Mouse (Mus musculus): ENCODE data around the gene Nutf2-ps1. TPM values are rescaled to one million over a fixed set of nuclear protein-coding genes. Genes with fewer than 3 reads are reported as not detected.
A peak's percentile ranks its signal among the peaks of the same experiment; 100 is the strongest.

Nutf2-ps1 gene
- total RNA-seq, 1 experiment: 48.2 TPM

GRCm38 (mm10) chr19:53571501-53572428 lies 17.1 kb downstream of the Nutf2-ps1 start:
- Histone ChIP-seq H3K9ac (ENCODE audit: insufficient read depth, low read depth, low read length, poor library complexity, severe bottlenecking) (no peak overlapping the region), H3K4me3 (ENCODE audit: insufficient read depth in 1 of 2, low read depth in 1 of 2, low read length in 2 of 2, poor library complexity in 1 of 2, severe bottlenecking in 1 of 2) (no peak overlapping the region), H3K4me1 (ENCODE audit: control insufficient read depth in 2 of 2, insufficient read depth in 2 of 2, low read length in 2 of 2, poor library complexity in 1 of 2) (peaks cover 2 to 23% of the 10 kb centered on the region in 2 experiments; a peak in 3 of 4 replicates), H3K36me3 (ENCODE audit: control insufficient read depth, insufficient read depth, low read length, poor library complexity, severe bottlenecking) (no peaks in the 10 kb centered on the region), H3K27ac (ENCODE audit: insufficient read depth, low read depth, low read length, poor library complexity, severe bottlenecking) (no peak overlapping the region), H3K9me3 (ENCODE audit: control insufficient read depth, insufficient read depth, low read depth, low read length) (no peaks in the 10 kb centered on the region)
- TF ChIP-seq CHD2 (IDR thresholded peaks at IDR 0.05; ENCODE audit: low read depth, low read length) (no peak), MAFK (IDR thresholded peaks at IDR 0.05; ENCODE audit: insufficient read depth, low read depth, low read length) (no peak), ZC3H11A (IDR thresholded peaks at IDR 0.05; ENCODE audit: borderline replicate concordance, low read depth, low read length) (no peak), HCFC1 (IDR thresholded peaks at IDR 0.05; ENCODE audit: borderline replicate concordance, insufficient read depth, low read length) (no peak), ZNF384 (IDR thresholded peaks at IDR 0.05; ENCODE audit: low read depth, low read length) (no peak)
- DNase-seq (ENCODE audit: low read depth, low spot score): no peak
- in situ Hi-C loops (cut with MboI; ENCODE audit: low sequenced_read_pairs in 2 of 2, unreplicated experiment in 2 of 2): loop anchor here (10.0 kb wide), 2 partner anchors 167 to 177 kb away; partner anchors contain the start of gene Smndc1 (in 1 of the 2)

GRCm38 (mm10) chr19:53571056-53571455 lies 17.8 kb downstream of the Nutf2-ps1 start:
- Histone ChIP-seq H3K27ac (ENCODE audit: insufficient read depth, low read depth, low read length, poor library complexity, severe bottlenecking) (no peak overlapping the region), H3K4me1 (ENCODE audit: control insufficient read depth in 2 of 2, insufficient read depth in 2 of 2, low read length in 2 of 2, poor library complexity in 1 of 2) (peaks cover 2 to 23% of the 10 kb centered on the region in 2 experiments; a peak in 3 of 4 replicates), H3K9me3 (ENCODE audit: control insufficient read depth, insufficient read depth, low read depth, low read length) (no peaks in the 10 kb centered on the region), H3K9ac (ENCODE audit: insufficient read depth, low read depth, low read length, poor library complexity, severe bottlenecking) (no peak overlapping the region), H3K4me3 (ENCODE audit: insufficient read depth in 1 of 2, low read depth in 1 of 2, low read length in 2 of 2, poor library complexity in 1 of 2, severe bottlenecking in 1 of 2) (no peak overlapping the region), H3K36me3 (ENCODE audit: control insufficient read depth, insufficient read depth, low read length, poor library complexity, severe bottlenecking) (no peaks in the 10 kb centered on the region)
- in situ Hi-C loops (cut with MboI; ENCODE audit: low sequenced_read_pairs in 2 of 2, unreplicated experiment in 2 of 2): loop anchor here (10.0 kb wide), 2 partner anchors 166 to 176 kb away; partner anchors contain the start of gene Smndc1 (in 1 of the 2)
- no peak for TF ChIP-seq ZNF384 (IDR thresholded peaks at IDR 0.05; ENCODE audit: low read depth, low read length)
- TF ChIP-seq MAFK (IDR thresholded peaks at IDR 0.05; ENCODE audit: insufficient read depth, low read depth, low read length): no peak
- TF ChIP-seq CHD2 (IDR thresholded peaks at IDR 0.05; ENCODE audit: low read depth, low read length): no peak
- no peak for TF ChIP-seq ZC3H11A (IDR thresholded peaks at IDR 0.05; ENCODE audit: borderline replicate concordance, low read depth, low read length)
- no peak for TF ChIP-seq HCFC1 (IDR thresholded peaks at IDR 0.05; ENCODE audit: borderline replicate concordance, insufficient read depth, low read length)
- no peak for DNase-seq (ENCODE audit: low read depth, low spot score)

GRCm38 (mm10) chr19:53568553-53568952 lies 20.3 kb downstream of the Nutf2-ps1 start:
- Histone ChIP-seq H3K27ac (ENCODE audit: insufficient read depth, low read depth, low read length, poor library complexity, severe bottlenecking) (no peak overlapping the region), H3K9me3 (ENCODE audit: control insufficient read depth, insufficient read depth, low read depth, low read length) (no peaks in the 10 kb centered on the region), H3K36me3 (ENCODE audit: control insufficient read depth, insufficient read depth, low read length, poor library complexity, severe bottlenecking) (no peaks in the 10 kb centered on the region), H3K4me1 (ENCODE audit: control insufficient read depth in 2 of 2, insufficient read depth in 2 of 2, low read length in 2 of 2, poor library complexity in 1 of 2) (peaks cover 0 to 11% of the 10 kb centered on the region in 2 experiments; a peak in 2 of 4 replicates), H3K4me3 (ENCODE audit: insufficient read depth in 1 of 2, low read depth in 1 of 2, low read length in 2 of 2, poor library complexity in 1 of 2, severe bottlenecking in 1 of 2) (no peak overlapping the region), H3K9ac (ENCODE audit: insufficient read depth, low read depth, low read length, poor library complexity, severe bottlenecking) (no peak overlapping the region)
- no peak for TF ChIP-seq MAFK (IDR thresholded peaks at IDR 0.05; ENCODE audit: insufficient read depth, low read depth, low read length)
- no peak for TF ChIP-seq ZC3H11A (IDR thresholded peaks at IDR 0.05; ENCODE audit: borderline replicate concordance, low read depth, low read length)
- TF ChIP-seq CHD2 (IDR thresholded peaks at IDR 0.05; ENCODE audit: low read depth, low read length): no peak
- DNase-seq (ENCODE audit: low read depth, low spot score): no peak
- in situ Hi-C loops (cut with MboI; ENCODE audit: low sequenced_read_pairs in 2 of 2, unreplicated experiment in 2 of 2): loop anchor here in 1 of 2 experiments (10.0 kb wide), 1 partner anchor 144 kb away; no protein-coding TSS in a partner anchor

GRCm38 (mm10) chr19:53567864-53568263 lies 21.0 kb downstream of the Nutf2-ps1 start:
- Histone ChIP-seq H3K9me3 (ENCODE audit: control insufficient read depth, insufficient read depth, low read depth, low read length) (no peaks in the 10 kb centered on the region), H3K4me1 (ENCODE audit: control insufficient read depth in 2 of 2, insufficient read depth in 2 of 2, low read length in 2 of 2, poor library complexity in 1 of 2) (peaks cover 0 to 11% of the 10 kb centered on the region in 2 experiments; a peak in 2 of 4 replicates), H3K9ac (ENCODE audit: insufficient read depth, low read depth, low read length, poor library complexity, severe bottlenecking) (no peak overlapping the region), H3K4me3 (ENCODE audit: insufficient read depth in 1 of 2, low read depth in 1 of 2, low read length in 2 of 2, poor library complexity in 1 of 2, severe bottlenecking in 1 of 2) (no peak overlapping the region), H3K36me3 (ENCODE audit: control insufficient read depth, insufficient read depth, low read length, poor library complexity, severe bottlenecking) (no peaks in the 10 kb centered on the region), H3K27ac (ENCODE audit: insufficient read depth, low read depth, low read length, poor library complexity, severe bottlenecking) (no peak overlapping the region)
- no peak for DNase-seq (ENCODE audit: low read depth, low spot score)
- in situ Hi-C loops (cut with MboI; ENCODE audit: low sequenced_read_pairs in 2 of 2, unreplicated experiment in 2 of 2): loop anchor here in 1 of 2 experiments (10.0 kb wide), 1 partner anchor 143 kb away; no protein-coding TSS in a partner anchor
- peak; percentile 51; the same call in 1 of the 2 replicates for TF ChIP-seq ZNF384 (IDR thresholded peaks at IDR 0.05; ENCODE audit: low read depth, low read length)
- no peak for TF ChIP-seq MAFK (IDR thresholded peaks at IDR 0.05; ENCODE audit: insufficient read depth, low read depth, low read length)
